Mouse (Mus musculus) cerebellum, postnatal 4 days (tissue): ENCODE measurements around the gene Inpp5k.

ENCODE experiments used
- DNase-seq, 2 experiments: peaks; one replicate each; pipeline ENCODE4 v3.0.0; 2022; ENCODE audit warnings: low spot score in 2 of 2, mixed read lengths in 1 of 2

Inpp5k gene

GRCm38 (mm10) chr11:75620136-75620780 lies 10.5 kb upstream of the Inpp5k start:
- no peak for DNase-seq

- DNase-seq, result no peak
These were observed 9.4 kb upstream of the Inpp5k start for GRCm38 (mm10) chr11:75621426-75621825.

GRCm38 (mm10) chr11:75622588-75623329 lies 8.0 kb upstream of the Inpp5k start:
- DNase-seq, result no peak

- DNase-seq, result no peak
These were observed 6.7 kb upstream of the Inpp5k start for GRCm38 (mm10) chr11:75624102-75624554.

DNA sequence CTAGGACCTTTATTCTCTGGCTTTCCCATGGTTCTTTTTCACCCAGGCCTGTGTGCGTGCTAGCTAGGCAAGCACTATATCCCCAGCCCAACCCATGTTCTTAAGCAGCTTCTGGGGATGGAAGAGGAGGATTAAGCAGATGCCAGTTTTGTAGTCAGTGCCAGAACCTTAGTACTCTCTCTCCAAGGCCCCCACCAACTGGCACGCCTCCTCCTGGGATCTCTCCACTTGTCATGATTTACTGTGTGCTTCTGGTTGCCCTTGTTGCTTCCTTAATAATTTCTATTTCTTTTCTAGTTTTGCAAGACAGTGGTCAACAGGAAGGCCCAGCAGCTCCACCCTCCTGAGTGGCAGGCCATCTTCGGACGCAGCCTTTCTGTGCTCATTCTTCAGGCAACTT lies 5.0 kb upstream of the Inpp5k start:
- no peak for DNase-seq

GRCm38 (mm10) chr11:75630098-75630497 lies 690 bp upstream of the Inpp5k start:
- DNase-seq, result no peak

GRCm38 (mm10) chr11:75631561-75632225 lies 905 bp downstream of the Inpp5k start:
- no peak for DNase-seq

GRCm38 (mm10) chr11:75632921-75633320 lies 2.1 kb downstream of the Inpp5k start:
- DNase-seq, result no peak

- no peak for DNase-seq
These were observed 4.0 kb downstream of the Inpp5k start for GRCm38 (mm10) chr11:75634801-75635200.

- DNase-seq, result no peak
These were observed 4.5 kb downstream of the Inpp5k start for GRCm38 (mm10) chr11:75635315-75635714.

DNA sequence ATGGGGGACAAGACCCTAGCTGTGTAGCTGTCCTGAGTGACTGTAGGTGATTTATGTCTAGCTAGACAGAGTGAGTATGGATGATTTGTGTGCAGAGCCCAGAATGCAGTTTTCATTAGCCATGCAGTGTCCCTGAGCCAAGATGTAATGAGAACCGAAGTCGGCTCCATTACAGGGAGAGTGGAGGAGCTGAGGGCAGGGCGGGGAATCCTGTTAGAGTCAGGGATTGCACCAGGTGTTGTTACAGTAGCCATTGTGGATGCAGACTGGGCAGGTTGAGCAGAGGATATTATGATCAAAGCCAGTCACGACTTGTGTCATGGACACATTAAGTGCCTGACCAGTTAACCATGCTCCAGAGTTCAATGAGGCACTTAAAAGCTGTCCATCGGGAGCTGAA lies 12.5 kb downstream of the Inpp5k start:
- DNase-seq, result no peak

- DNase-seq, result no peak
These were observed 13.9 kb downstream of the Inpp5k start for GRCm38 (mm10) chr11:75644684-75645083.

DNA sequence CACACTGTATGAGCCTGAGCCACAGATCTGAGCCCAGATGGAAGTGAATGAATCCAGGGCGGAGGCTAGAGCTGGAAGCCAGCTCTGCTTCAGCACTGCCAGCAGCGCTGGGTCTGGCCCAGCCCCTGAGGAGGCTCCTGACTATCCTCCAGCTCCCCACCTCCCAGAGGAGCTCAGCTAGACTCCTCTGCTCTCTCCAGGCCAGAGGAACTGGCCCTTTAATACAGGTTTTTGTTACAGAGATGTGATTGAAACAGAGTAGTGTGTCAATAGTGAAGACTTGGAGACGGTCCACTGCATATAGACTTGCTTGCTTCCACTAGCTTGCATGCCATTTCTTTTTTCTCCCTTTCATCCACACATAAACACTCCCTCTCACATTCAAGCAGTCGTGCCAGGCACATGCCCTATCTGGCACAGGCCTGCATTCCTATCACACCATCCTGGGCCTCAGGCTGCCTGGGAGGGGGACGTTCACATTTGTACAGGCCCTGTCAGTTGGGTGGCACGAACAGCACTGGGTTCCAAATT lies 17.0 kb downstream of the Inpp5k start:
- DNase-seq, result peak in 1 of 2 experiments; percentile 43

DNA sequence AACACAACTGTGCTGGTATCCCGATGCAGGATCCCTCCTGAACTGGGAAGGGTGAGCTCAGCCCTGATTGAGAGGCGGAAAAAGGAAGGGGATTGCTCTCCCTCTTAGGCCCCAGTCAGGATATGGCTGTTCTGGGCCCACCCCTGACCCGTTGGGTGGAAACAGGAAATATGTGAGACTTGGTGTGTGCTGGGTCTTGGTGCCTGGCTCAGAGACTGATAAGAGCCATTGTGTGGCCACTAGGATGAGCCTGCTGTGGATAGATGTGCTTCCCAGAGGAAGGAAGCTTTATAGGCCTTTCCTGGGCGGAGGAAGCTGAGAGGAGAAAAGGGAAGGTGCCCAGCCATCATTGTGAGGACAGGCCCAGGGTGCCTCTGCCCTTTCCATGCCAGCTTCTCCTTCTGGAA lies 18.4 kb downstream of the Inpp5k start:
- DNase-seq, result no peak

GRCm38 (mm10) chr11:75650311-75650710 lies 19.5 kb downstream of the Inpp5k start, which contains the start of gene Myo1c:
Myo1c (plus strand) TSS chr11:75650504.
- DNase-seq, result no peak

DNA sequence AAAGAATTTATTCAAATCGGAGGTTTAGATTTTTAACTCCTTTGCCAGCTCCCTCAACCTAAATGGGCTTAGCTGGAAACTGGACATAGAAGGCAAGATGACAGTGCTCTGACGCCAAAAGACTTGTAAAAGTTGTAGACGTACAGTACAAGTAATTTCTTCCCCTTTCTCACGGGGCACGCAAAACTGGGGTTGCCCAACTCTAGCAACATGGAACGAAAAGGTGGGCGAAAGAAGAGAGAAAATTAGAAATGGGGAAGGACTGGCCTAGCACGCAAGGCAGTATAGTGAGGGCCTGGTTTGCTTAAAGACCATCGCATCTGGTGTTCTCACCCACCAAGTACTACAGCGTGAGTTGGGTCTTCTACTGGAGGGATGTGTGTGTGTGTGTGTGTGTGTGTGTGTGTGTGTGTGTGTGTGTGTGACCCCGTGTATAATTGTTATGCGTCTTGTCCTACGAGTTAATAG lies 20.2 kb downstream of the Inpp5k start:
- no peak for DNase-seq

GRCm38 (mm10) chr11:75651426-75652221 lies 20.8 kb downstream of the Inpp5k start:
- DNase-seq, result peak; percentile 41 to 55

DNA sequence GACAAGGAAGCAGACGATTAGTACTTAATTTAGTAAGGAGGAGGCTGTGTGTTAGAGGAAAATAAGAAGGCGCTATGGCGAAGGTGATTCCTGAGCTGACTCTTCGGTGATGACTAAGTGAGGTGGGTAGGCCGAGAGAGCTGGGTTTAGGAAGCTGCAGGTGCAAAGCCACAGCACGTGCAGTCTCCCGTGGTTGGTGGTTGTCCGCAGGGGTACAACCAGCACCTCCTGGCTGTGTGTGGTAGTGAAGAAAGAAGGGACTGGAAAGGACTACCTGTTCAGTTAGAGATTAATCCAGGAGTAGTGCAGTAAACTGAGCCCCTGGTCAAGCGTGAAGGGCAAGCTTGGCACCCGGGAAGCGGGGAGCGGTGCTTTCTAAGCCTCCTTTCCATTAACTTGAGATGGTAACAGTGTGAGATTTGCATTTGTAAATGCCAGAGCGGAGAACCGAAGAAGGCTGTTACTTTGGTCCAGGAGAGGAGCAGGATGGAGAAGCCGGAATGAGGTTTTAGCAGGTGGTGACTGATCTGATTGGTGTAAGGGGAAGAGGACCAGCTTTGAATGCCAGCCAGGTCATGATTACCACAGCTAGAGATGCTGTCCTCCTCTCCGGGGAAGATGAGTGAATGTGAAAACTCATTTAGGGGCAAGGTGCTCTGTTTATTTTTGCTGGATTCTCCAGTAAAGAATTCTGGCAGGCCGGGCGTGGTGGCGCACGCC lies 21.6 kb downstream of the Inpp5k start:
- DNase-seq, result no peak

GRCm38 (mm10) chr11:75652942-75653684 lies 22.3 kb downstream of the Inpp5k start:
- no peak for DNase-seq
